Mouse (Mus musculus) central nervous system, embryonic 14 days (tissue): ENCODE data around the gene Stard3nl. TPM values are rescaled to one million over a fixed set of nuclear protein-coding genes. Genes with fewer than 3 reads are reported as not detected.

Experiments used
- polyA plus RNA-seq: library from polyadenylated mRNA; depleted of rRNA; stranded (reverse); fragments of >200 nt; gene quantifications from 2 replicates; pipeline ENCODE4 v1.2.3, GENCODE M21; 2012; rRNA removed

Stard3nl gene
- polyA plus RNA-seq, result 106 and 111 TPM in 2 replicates

DNA sequence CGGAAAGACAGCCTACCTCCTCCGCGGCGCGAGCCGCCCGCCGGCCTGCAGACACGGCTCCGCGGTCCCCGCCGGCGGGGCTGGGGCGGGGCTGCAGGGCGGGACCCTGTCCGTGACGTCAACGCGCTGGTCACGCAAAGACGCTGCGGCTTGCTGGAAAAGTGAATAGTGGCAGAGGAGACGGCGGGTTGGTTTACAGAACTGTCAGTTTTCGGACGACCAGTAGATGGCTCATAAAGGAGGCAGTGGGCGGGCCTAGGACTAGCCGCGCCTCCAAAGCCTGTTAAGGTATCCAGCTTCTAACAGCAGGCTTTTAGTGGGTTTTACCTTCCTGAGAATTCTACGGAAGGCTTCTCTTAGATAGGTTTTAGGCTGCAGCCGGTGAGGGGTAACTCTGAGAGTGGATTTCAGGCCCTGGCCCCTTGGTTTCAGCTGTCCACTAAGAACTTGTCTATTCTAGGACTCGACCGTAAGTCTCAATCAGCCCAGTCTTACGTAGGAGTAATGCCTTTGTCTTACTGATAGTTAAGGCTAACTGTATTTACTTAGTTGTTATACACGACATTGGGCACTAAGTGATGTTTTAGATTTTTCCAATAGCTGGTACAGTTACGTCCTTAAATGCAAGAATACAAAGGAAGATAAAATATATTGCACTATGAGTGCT, at the start of gene Stard3nl:
Gene Stard3nl, minus strand, starts transcription at position 108 of the 667 bp plus-strand sequence.

Other genes starting within 250 kb of the Stard3nl start
- 17.6 and 18.9 TPM in 2 replicates for gene Epdr1, start 224.1 kb upstream of the Stard3nl start, polyA plus RNA-seq
- 3.6 and 3.9 TPM in 2 replicates for gene Sfrp4, start 227.3 kb upstream of the Stard3nl start, polyA plus RNA-seq